Mouse (Mus musculus): ENCODE measurements around the gene Gdf2.

The Gdf2 gene

GRCm38 (mm10) chr14:33956055-33956454, 15.2 kb downstream of the Gdf2 start:
- no peak for DNase-seq (ENCODE audit: low spot score in 2 of 2)

GRCm38 (mm10) chr14:33958186-33958585, 17.3 kb downstream of the Gdf2 start:
- no peak for DNase-seq (ENCODE audit: low spot score in 2 of 2)

DNA sequence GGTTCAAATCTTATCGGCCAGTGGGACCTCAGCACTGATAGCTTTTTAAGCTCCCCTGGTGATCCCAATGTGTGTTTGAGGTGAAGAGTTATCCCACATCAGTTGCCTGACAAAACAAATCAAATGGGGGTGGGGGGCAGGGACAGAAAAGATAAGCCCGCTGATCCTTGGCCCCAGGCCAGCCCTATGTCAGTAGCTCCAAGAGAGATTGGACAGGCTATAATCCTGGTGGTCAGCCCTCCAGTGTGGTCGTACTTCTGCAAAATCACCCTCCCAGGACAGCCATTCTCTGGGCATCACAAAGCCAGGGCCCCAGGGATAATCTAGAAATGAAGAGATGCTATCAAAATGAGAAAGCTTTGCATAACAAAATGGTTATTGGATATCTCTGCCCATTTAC, 18.0 kb downstream of the Gdf2 start:
- DNase-seq (ENCODE audit: low spot score in 2 of 2), result no peak

DNA sequence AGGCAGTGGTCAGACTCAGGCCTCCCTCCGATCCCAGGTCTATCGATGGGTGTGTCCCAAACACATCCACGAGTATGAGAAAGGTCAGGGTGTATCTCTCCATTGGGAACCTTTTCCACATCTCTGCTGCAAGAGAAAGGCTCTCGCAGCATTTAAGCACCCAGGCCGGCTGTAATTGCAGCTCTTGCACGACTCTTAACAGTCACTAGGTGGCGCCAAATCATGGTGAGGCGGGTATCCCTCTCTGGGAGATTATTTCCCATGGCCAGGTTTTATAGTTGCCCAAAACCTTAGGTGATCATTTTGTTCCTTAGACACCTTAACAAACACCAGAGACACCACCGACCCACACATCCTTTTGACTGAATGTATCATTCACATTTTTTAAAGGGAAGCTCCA, 18.5 kb downstream of the Gdf2 start:
- DNase-seq (ENCODE audit: low spot score in 2 of 2), result no peak

DNA sequence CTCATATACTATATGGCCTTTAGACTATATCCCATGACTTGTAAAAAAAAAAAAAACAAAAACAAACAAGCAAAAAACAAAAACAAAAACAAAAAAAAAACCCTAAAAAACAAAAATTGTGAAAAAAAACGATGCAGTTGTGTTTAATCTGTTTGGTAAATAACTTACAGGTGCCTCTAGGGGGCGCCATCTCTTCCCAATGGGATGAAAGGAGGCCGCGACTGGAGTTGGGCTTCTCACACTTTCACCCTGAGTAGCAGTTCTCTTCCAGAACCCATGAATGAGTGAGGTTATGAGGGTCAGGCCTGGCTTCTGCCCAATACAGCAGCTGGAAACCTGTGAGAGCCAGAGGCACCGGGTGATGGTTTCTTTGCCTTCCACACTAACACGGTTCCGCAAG, 24.8 kb downstream of the Gdf2 start:
- DNase-seq (ENCODE audit: low spot score in 2 of 2), result no peak

DNA sequence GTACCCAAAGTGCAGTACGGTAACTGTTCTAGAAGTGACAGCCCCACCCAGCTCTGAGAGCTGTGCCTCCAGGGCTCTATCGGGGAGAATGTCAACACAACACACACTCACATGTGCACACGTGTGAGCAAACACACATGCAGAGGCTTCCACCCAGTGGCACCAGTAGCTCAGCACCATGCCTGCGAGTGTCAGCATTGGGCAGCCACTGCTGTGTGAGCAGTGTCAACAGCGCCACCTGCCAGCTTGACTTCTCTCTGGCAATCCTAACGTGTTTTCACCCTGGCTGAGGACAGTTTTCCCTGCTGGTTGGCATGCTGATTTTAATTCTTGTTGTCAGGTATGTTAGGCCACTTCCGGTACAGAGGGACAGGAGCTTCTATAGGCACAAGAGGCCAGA, 31.8 kb downstream of the Gdf2 start:
- no peak for DNase-seq (ENCODE audit: low spot score in 2 of 2)

- DNase-seq (ENCODE audit: low spot score in 2 of 2), result no peak
Measured at GRCm38 (mm10) chr14:33974752-33975151, 33.9 kb downstream of the Gdf2 start.

GRCm38 (mm10) chr14:33977748-33978147, 36.9 kb downstream of the Gdf2 start:
- DNase-seq (ENCODE audit: low spot score in 2 of 2), result no peak

DNA sequence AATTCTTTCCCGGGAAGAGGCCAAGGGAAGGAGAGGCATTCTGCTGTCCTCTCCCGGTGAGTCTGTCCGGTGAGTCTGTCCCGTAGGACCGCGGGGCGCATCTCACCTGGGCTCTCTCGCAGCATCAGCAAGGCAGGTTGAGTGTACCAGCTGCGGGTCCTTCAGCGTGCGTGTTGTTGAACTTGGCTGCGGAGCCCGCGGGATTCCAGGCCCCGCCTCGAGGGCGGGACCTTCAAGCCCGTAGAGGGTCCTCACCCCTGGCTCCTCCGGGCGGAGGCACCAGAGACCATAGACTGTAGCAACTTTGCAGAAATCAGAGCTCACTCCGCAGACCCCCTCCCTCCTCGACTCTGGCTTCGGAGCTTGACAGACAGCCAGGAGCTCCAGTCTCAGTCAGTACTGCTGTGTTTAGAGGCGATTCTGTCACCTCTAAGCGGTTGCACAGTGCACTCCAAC, 37.8 kb downstream of the Gdf2 start, which contains the start of gene Zfp488:
TSS of gene Zfp488 (minus strand) at position 161 of the 456 bp plus-strand sequence.
- no peak for DNase-seq (ENCODE audit: low spot score in 2 of 2)

DNA sequence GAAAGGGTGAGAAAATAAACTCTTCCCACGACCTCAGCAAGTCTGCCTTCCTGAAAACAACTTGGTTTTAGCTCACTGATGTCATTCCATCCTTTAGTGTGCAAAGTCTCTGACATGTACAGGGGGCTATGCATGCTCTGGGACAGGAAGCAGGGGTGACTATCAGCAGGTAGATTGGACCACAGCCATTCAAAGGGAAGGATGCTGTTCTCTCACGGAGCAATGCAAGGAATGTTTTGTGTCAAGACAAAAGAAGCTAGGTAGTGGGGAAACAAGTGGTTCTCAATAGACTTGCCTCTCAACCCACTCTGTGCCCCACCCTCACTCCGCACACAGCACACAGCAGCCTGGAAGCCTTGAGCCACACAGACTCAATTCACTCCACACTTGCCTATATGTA, 48.4 kb downstream of the Gdf2 start:
- DNase-seq (ENCODE audit: low spot score in 2 of 2), result no peak

DNA sequence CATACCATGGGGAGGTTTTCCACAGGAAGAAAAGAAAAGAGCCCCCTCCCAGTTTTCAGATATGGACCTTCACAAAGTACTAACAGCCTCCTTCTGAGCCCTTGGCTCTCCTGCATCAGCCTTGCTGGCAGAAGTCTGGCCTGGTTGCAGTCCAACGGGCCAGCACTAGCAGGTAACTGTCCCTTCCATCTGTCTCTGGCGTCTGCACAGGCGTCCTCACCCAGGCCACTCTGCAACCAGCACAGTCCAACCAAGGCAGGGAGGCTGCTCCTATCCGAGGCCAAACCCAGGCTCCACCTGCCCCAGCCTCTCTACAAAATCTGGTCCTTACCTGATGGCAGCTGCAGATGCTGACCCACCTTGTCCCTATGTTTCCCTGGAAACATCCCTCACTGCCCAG, 51.1 kb downstream of the Gdf2 start:
- DNase-seq (ENCODE audit: low spot score in 2 of 2), result no peak

- no peak for DNase-seq (ENCODE audit: low spot score in 2 of 2)
Measured at GRCm38 (mm10) chr14:33993051-33993450, 52.2 kb downstream of the Gdf2 start.

DNA sequence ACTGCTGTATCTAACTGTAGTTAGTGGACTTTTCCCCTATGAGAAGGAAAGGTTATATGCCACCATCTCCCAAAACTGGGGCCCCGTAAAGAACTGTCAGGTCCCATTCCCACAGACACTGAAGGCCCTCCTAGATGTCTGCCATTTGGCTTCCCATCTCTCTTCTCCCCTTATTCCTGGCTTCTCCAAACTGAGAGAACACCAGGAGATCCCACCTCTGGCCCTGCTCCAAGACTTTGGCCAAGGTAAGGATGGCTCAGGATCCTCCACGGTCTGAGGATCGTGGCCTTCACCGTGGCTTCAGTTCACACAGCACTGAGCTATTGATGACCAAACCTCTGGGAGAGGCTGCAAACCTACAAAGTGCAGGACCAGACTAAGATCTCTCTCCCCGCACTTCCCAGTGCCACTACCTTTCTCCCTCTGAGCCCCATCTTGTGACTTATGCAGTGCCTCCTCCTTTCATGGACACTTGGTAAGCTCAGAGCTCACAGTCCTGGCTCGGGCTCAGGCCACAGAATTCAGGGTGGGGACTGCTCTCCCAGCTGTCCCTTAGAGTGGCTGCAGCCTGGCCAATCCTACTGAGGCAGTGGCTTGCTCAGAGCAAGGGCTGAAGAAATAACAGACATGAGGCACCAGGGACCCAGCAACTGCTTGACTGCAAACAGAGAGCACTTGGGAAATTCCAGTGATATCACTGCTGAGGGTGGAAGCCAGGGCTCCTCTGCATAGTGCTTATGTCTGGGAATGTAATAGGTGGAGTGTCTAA, 52.9 kb downstream of the Gdf2 start:
- no peak for DNase-seq (ENCODE audit: low spot score in 2 of 2)
